26 mouse cellular contexts compared by ENCODE assay signal in the genomic region with DNA sequence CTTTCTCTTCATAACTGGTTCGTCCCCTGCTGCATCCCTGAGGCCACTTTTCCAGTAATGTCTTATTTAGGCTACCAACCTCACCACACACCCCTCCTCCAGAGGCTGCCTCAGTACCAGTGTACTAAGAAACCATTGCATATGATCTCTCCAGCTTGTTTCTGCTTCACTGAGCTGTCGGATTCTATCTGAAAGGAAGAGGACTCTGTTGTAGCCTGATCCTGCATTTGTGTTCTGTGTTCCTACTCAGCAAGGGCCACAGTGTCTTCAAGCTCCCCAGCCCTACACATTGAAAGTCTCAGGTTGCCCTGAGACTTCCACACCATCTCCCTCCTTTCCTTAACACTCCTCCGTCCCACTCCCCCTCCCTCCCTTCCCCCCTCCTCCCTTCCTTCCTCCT.
DNase-seq lines count a peak whose midpoint lies in the region; ATAC-seq and TF ChIP-seq lines count a peak whose summit lies in the region.
"Had no signal": no experiment of that assay in that cellular context is flagged by ENCODE, and none has a peak within 500 bp of the region (broad histone marks: within the 10 kb centered on the region; RNA-seq: fewer than 3 reads in every experiment).

No protein-coding gene starts in this region.

- peaks cover 47% of the 10 kb centered on the region for H3K4me1 ChIP-seq in hindbrain, embryonic 12.5 days
- H3K4me1 ChIP-seq in hindbrain, postnatal 0 days (ENCODE audit: insufficient read depth, low read length) = peaks cover 7% of the 10 kb centered on the region
- peaks cover 65% of the 10 kb centered on the region for H3K4me1 ChIP-seq in midbrain, embryonic 10.5 days
- peaks cover 52% of the 10 kb centered on the region for H3K4me1 ChIP-seq in midbrain, embryonic 13.5 days (replicated peaks)
- peaks cover 23 to 34% of the 10 kb centered on the region in 2 experiments for H3K4me1 ChIP-seq in ES-E14 (ENCODE audit: control insufficient read depth in 2 of 2, insufficient read depth in 2 of 2, low read length in 2 of 2, poor library complexity in 1 of 2)

- H3K27ac ChIP-seq in hindbrain, embryonic 12.5 days = 0 out of 2 replicates have a peak overlapping the region, but pooled peaks have one; percentile 26
- no peak overlapping the region for H3K27ac ChIP-seq in hindbrain, postnatal 0 days
- H3K27ac ChIP-seq in midbrain, embryonic 10.5 days (replicated peaks) = peak overlapping the region; percentile 63
- no peak overlapping the region for H3K27ac ChIP-seq in midbrain, embryonic 13.5 days
- peak overlapping the region; percentile 86 for H3K27ac ChIP-seq in ES-E14 (ENCODE audit: insufficient read depth, low read depth, low read length, poor library complexity, severe bottlenecking)
- H3K27ac ChIP-seq: embryonic facial prominence, embryonic 15.5 days; heart, embryonic 13.5 days; hindbrain, embryonic 15.5 days; midbrain, embryonic 12.5 days; neural tube, embryonic 12.5 days; stomach, embryonic 15.5 days had no signal

- no peaks in the 10 kb centered on the region for H3K27me3 ChIP-seq in hindbrain, embryonic 12.5 days
- no peaks in the 10 kb centered on the region for H3K27me3 ChIP-seq in hindbrain, postnatal 0 days (ENCODE audit: insufficient read depth, low read length)
- H3K27me3 ChIP-seq in midbrain, embryonic 10.5 days (ENCODE audit: low read depth, poor library complexity, severe bottlenecking) = peaks cover 46% of the 10 kb centered on the region
- H3K27me3 ChIP-seq in midbrain, embryonic 13.5 days = no peaks in the 10 kb centered on the region; the same call in 1 of the 2 replicates
- H3K27me3 ChIP-seq: heart, embryonic 13.5 days; hindbrain, embryonic 15.5 days; neural tube, embryonic 12.5 days; stomach, embryonic 15.5 days had no signal

- no peak overlapping the region for H3K4me2 ChIP-seq in hindbrain, embryonic 12.5 days (replicated peaks)
- no peak overlapping the region for H3K4me2 ChIP-seq in hindbrain, postnatal 0 days (ENCODE audit: low read depth, low read length)
- no peak overlapping the region for H3K4me2 ChIP-seq in midbrain, embryonic 13.5 days (replicated peaks)
- H3K4me2 ChIP-seq: embryonic facial prominence, embryonic 15.5 days; heart, embryonic 13.5 days; hindbrain, embryonic 15.5 days; midbrain, embryonic 12.5 days; neural tube, embryonic 12.5 days; stomach, embryonic 15.5 days had no signal

- ATAC-seq in hindbrain, embryonic 12.5 days (ENCODE audit: low FRiP score) = no peak
- ATAC-seq in hindbrain, postnatal 0 days = no peak
- no peak for ATAC-seq in midbrain, embryonic 13.5 days
- no peak for ATAC-seq in granulocyte monocyte progenitor cell, adult 5-6 weeks (replicated peaks; ENCODE audit: poor library complexity, severe bottlenecking)
- ATAC-seq in CD4-positive, CD25-positive, alpha-beta regulatory T cell, adult 4 months = no peak
- ATAC-seq: forebrain, embryonic 16.5 days; intestine, embryonic 16.5 days; Patski had no signal

- H3K9me3 ChIP-seq in hindbrain, embryonic 12.5 days (replicated peaks) = no peaks in the 10 kb centered on the region
- H3K9me3 ChIP-seq in hindbrain, postnatal 0 days (ENCODE audit: low read length) = no peaks in the 10 kb centered on the region
- no peaks in the 10 kb centered on the region for H3K9me3 ChIP-seq in midbrain, embryonic 10.5 days (replicated peaks)
- no peaks in the 10 kb centered on the region for H3K9me3 ChIP-seq in midbrain, embryonic 13.5 days
- no peaks in the 10 kb centered on the region for H3K9me3 ChIP-seq in ES-E14 (ENCODE audit: control insufficient read depth, insufficient read depth, low read depth, low read length)
- H3K9me3 ChIP-seq: embryonic facial prominence, embryonic 15.5 days; heart, embryonic 13.5 days; hindbrain, embryonic 15.5 days; midbrain, embryonic 12.5 days; neural tube, embryonic 12.5 days; stomach, embryonic 15.5 days had no signal

- no peak overlapping the region for H3K4me3 ChIP-seq in hindbrain, embryonic 12.5 days
- no peak overlapping the region for H3K4me3 ChIP-seq in hindbrain, postnatal 0 days (ENCODE audit: low read length)
- H3K4me3 ChIP-seq in midbrain, embryonic 10.5 days = no peak overlapping the region
- no peak overlapping the region for H3K4me3 ChIP-seq in midbrain, embryonic 13.5 days (replicated peaks)
- no peak overlapping the region for H3K4me3 ChIP-seq in ES-E14 (ENCODE audit: insufficient read depth in 1 of 2, low read depth in 1 of 2, low read length in 2 of 2, poor library complexity in 1 of 2, severe bottlenecking in 1 of 2)
- H3K4me3 ChIP-seq: embryonic facial prominence, embryonic 15.5 days; heart, embryonic 13.5 days; hindbrain, embryonic 15.5 days; midbrain, embryonic 12.5 days; neural tube, embryonic 12.5 days; stomach, embryonic 15.5 days had no signal

- WGBS in hindbrain, embryonic 12.5 days = 24% methylated on average over 3 of the region's 3 CpGs
- WGBS in hindbrain, postnatal 0 days = 33% methylated on average over 3 of the region's 3 CpGs
- 27% methylated on average over 3 of the region's 3 CpGs for WGBS in midbrain, embryonic 10.5 days
- WGBS in midbrain, embryonic 13.5 days = 12% methylated on average over 3 of the region's 3 CpGs

- in situ Hi-C loops in ES-E14 (cut with MboI; ENCODE audit: low sequenced_read_pairs in 2 of 2, unreplicated experiment in 2 of 2) = no loop called here

- H3K9ac ChIP-seq in hindbrain, embryonic 12.5 days = no peak overlapping the region
- no peak overlapping the region for H3K9ac ChIP-seq in hindbrain, postnatal 0 days (replicated peaks; ENCODE audit: low read length)
- H3K9ac ChIP-seq in midbrain, embryonic 13.5 days (replicated peaks) = no peak overlapping the region
- 0 out of 2 replicates have a peak overlapping the region, but pooled peaks have one; percentile 10 for H3K9ac ChIP-seq in ES-E14 (ENCODE audit: insufficient read depth, low read depth, low read length, poor library complexity, severe bottlenecking)
- H3K9ac ChIP-seq: embryonic facial prominence, embryonic 15.5 days; heart, embryonic 13.5 days; hindbrain, embryonic 15.5 days; midbrain, embryonic 12.5 days; neural tube, embryonic 12.5 days; stomach, embryonic 15.5 days had no signal

- DNase-seq in hindbrain, postnatal 0 days (ENCODE audit: low spot score) = no peak
- DNase-seq in midbrain, embryonic 10.5 days (ENCODE audit: low spot score) = no peak
- no peak for DNase-seq in ES-E14 (ENCODE audit: low read depth, low spot score)
- DNase-seq: adrenal gland, adult 2 months; cerebellum, adult 18-20 months; cerebellum, postnatal 14 days; gastrocnemius, postnatal 10 days; heart, adult 18-20 months; heart, postnatal 14 days; kidney, postnatal 25 days; layer of hippocampus, postnatal 36 days; thymus, postnatal 25 days had no signal

- H3K36me3 ChIP-seq in hindbrain, embryonic 12.5 days = no peaks in the 10 kb centered on the region
- H3K36me3 ChIP-seq in hindbrain, postnatal 0 days (ENCODE audit: insufficient read depth, low read length) = no peaks in the 10 kb centered on the region
- H3K36me3 ChIP-seq in midbrain, embryonic 10.5 days = no peaks in the 10 kb centered on the region
- H3K36me3 ChIP-seq in midbrain, embryonic 13.5 days = no peaks in the 10 kb centered on the region
- H3K36me3 ChIP-seq in ES-E14 (ENCODE audit: control insufficient read depth, insufficient read depth, low read length, poor library complexity, severe bottlenecking) = no peaks in the 10 kb centered on the region
- H3K36me3 ChIP-seq: embryonic facial prominence, embryonic 15.5 days; G1E; heart, embryonic 13.5 days; hindbrain, embryonic 15.5 days; midbrain, embryonic 12.5 days; neural tube, embryonic 12.5 days; stomach, embryonic 15.5 days had no signal

- no peak for TF ChIP-seq CTCF in hindbrain, postnatal 0 days (IDR thresholded peaks at IDR 0.05; ENCODE audit: low read depth)

TF ChIP-seq in ES-E14, 5 proteins besides CTCF, POLR2A, EP300 and RAD21:
- TF ChIP-seq ZNF384 (IDR thresholded peaks at IDR 0.05; ENCODE audit: low read depth, low read length) (no peak), ZC3H11A (IDR thresholded peaks at IDR 0.05; ENCODE audit: borderline replicate concordance, low read depth, low read length) (no peak), HCFC1 (IDR thresholded peaks at IDR 0.05; ENCODE audit: borderline replicate concordance, insufficient read depth, low read length) (no peak), CHD2 (IDR thresholded peaks at IDR 0.05; ENCODE audit: low read depth, low read length) (no peak), MAFK (IDR thresholded peaks at IDR 0.05; ENCODE audit: insufficient read depth, low read depth, low read length) (no peak)

Comparison
In these comparisons a context has a peak if more than half of its experiments do, and no peak if none do; other contexts are left out.
1. H3K27ac ChIP-seq: peak in hindbrain, embryonic 12.5 days (single experiment), midbrain, embryonic 10.5 days (single experiment) and ES-E14 (single experiment); none in hindbrain, postnatal 0 days (single experiment) and midbrain, embryonic 13.5 days (single experiment).